Mouse (Mus musculus): ENCODE measurements at regions not wholly inside any gene's neighbourhood (a gene's known extent, or its start where the extent isn't known, plus 50 kb on each side); places are given as distances from the start of the nearest gene placed in this dataset.
A peak's percentile ranks its signal among the peaks of the same experiment; 100 is the strongest.

- DNase-seq: no peak
Observed at GRCm38 (mm10) chr8:26226612-26227528, 107.5 kb downstream of the Gm45692 start.

DNA sequence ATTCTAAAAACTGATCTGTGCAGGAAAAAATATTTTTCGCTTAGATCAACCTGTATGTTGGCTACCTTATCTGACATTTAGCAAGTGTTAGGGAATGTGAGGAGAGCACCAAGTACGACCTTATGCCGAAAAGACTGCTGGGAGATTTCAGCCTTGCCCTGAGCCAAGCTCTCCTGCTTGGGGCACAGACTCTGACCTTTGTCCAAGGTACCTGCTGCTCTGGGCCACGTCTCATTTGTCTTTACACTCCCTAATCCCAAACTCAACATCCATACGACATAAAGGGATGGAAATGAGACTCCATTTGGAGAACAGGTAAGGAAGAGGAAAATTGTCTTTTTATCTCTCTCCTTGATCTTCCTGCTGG is 108.2 kb downstream of the Gm45692 start:
- DNase-seq: no peak

DNA sequence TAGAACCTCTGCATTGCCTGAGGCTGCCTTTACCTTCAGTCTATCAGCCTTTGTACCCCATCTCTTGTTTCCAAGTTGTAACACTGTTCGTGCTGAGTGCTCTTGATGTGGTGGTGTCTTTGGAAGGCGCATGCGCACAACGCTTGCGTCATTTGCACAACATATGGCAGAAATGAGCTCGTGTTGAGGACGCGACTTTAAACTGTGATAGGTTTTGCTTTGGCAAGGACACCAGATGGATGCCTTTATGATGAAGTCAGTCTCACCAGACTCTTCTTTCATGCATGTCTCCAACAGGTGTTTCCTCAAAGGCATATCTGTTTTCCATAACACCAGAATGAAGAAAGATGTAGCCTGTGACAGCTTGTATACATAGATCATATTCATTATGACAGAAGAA is 110.2 kb downstream of the Gm45692 start:
- DNase-seq: no peak

- DNase-seq: no peak
Observed at GRCm38 (mm10) chr8:26239075-26239474, 119.7 kb downstream of the Gm45692 start.

DNA sequence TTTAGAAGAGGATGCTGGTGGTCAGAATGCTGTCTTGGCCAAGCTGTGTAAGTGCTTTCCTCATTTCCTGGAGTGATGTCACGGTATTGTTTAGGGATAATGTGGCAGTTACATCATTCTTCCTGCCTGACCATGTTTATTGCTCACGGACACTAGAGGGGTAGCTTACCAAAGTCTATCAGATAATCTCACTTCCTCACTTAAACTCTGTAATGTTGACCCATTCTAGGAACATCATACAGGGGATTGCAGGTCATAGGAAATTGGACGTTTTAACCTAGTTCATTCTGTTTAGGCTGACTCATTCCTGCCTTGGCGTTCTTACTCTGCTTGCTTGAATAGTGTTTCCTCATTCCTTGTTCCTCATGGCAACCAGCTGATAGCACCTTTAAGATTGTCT is 120.3 kb downstream of the Gm45692 start:
- DNase-seq: no peak

DNA sequence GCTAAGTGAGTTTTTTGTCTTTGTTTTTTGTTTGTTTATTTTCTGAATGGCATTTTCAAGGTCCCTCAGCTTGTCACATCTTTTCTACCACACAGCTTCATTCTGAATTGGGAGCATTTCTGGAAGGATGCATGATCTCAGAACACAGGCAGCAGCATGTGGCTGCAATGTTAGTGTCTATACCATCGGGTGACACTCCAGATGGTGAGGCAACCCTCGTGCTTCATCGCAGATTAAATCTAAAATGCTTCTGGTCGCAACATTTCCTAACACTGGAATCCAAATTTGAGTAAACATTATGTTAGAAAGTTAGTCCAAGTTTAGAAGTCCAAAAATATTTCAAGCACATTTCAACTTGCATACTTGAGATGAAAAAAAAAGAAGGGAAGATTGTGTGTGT is 124.4 kb downstream of the Gm45692 start:
- no peak for DNase-seq

- DNase-seq: no peak
Observed at GRCm38 (mm10) chr8:26244308-26244707, 125.0 kb downstream of the Gm45692 start.

- no peak for DNase-seq
Observed at GRCm38 (mm10) chr8:26255191-26255669, 135.9 kb downstream of the Gm45692 start.

- no peak for DNase-seq
Observed at GRCm38 (mm10) chr8:26260294-26260693, 141.0 kb downstream of the Gm45692 start.

DNA sequence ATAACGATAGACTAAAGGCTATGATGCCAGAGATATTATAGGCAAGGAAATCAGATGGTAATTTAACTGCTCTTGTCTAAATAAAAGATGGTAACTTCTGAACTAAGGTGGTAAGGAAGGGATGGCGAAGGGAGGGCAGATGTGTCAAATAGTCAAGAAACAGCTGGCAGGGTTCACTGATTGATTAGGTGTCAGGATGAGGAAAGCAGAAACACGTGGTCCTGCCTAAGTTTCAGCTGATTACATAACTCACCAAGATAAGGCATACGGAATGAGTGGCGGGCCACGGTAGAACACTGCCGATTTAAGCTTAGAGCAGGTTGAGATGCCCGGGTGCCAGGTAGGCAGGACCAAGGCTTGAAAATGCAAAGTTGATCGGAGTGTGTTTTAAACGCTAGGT is 143.2 kb downstream of the Gm45692 start:
- DNase-seq: no peak

DNA sequence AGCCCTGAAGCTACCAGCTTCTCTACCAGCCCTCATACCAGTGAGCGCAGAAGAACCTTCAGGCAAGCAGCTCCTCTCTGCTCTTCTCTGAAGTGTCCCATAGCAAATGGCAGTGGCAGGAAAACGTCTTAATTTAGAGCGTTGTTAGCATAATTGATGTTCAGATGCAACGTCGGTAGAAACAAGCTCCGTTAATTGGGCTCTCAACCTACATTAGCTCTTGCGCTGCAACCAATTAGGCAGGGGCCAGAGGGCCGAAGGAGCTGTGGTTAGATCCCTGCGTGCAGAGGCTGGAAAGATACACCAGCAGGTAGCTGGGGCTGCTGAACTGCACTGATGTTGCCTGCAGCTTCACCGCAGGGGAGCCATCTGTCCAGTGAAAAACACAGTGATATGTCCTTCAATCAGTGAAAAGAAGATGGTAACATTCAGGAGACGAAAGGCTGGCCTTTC is 145.6 kb downstream of the Gm45692 start:
- no peak for DNase-seq

DNA sequence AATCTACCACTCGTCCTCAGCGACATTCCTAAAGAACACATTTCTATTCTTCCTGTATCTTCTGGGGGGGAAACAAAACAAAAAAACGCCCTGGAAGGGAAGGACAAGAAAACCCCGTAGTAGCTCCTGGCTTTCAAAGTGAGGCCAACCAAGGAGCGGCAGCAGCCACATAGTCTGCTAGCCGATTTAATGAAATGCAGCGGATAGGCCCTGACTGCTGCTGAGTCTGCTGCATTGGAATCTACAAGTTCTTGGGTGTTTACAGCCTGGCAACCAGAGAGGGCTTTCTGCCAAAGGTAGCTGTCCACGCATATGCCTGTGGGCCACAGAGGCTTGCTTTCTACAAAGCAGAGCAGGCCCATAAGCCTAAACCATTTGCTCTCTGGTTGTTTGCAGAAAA is 146.0 kb downstream of the Gm45692 start:
- no peak for DNase-seq

- DNase-seq: no peak
Observed at GRCm38 (mm10) chr8:26266384-26266783, 147.1 kb downstream of the Gm45692 start.

DNA sequence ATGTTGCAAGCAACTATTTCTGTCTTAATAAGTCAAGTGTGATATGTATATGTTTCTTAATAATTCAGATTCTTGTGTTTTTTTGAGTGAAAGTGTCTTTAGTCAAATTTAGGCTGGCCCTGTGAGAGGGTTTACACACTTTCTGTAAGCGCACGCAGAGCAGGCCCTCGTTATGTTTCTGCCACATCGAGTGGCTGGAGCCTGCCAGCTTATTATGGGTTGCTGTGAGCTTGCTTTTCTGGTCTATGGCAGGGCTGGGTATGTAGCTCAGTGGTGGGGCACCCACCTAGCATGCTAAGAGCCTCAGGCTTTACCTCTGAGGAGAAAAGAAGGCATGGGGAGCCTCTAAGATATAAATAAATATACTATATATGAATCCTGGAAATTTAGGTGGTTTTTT is 148.2 kb downstream of the Gm45692 start:
- DNase-seq: no peak

DNA sequence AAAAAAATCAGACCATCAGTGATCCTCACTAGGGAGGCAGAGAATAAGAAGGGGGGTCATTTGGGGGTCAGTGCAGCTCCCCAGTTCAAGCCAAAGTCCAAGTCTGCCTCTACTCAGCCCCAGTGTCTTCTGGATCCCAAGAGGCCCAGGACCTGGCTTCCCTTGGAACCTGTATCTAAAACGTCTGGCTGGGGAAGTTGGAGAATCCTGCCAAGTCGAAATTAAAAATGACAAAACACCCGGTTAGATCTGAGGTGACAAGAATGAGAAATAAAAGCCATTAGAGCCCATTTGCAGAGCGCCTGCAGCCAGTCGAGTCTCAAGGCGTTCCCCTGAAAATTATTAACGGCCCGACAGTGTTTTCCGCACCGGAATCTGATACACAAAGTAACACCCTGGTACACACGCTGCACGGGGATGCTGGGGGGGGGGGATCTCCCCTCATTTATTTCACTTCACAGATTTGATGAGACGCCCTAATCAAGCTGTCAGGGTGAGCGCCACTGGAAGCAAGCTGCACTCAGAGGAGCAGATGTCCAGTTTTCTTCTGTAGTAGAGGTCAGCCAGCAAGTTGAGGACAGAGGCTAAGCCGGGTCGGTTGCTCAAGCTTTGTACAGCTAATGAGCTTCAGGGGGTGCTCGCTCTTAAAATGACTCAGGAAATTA is 149.5 kb downstream of the Gm45692 start:
- no peak for DNase-seq

- peak in 1 of 2 experiments; percentile 8 for DNase-seq
Observed at GRCm38 (mm10) chr8:26272110-26272509, 152.8 kb downstream of the Gm45692 start.

DNA sequence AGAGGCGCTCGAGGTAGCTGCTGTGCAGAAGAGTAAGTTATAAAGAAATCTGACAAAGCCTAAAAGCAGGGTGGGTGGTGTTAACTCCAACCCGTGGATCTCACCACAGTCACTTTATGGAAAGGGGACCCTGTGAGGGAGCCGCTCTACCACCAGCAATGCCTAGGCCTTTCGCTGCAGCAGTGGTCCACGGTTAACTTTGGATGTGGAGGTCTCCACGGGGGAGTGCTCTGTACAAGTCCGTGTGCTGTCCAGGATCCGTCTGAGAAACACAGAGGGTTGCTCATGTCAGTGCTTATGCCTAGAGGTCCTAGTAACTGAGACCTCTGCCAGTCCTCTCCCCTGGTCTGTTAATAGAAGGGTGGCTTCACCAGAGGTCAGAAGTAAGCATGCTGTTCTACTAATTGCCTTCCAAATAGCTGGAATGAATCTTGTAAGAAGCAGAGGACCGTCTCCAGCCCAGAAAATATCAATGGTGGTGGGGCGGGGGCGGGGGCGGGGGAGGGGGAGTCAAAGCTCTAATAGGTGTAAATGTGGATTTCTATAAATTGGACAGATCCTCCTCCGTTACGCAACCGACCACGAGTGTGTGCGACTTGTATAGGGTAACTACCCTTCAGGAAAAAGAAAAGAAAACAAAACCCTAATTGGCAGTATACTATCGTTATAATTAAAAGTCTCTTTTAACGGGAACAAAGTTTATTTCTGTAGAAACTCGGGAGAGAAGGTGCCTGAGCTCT is 153.5 kb downstream of the Gm45692 start:
- no peak for DNase-seq

GRCm38 (mm10) chr8:26273415-26273760 is 154.1 kb downstream of the Gm45692 start:
- DNase-seq: no peak

GRCm38 (mm10) chr8:26273792-26274191 is 154.5 kb downstream of the Gm45692 start:
- DNase-seq: no peak

GRCm38 (mm10) chr8:26274481-26274880 is 155.1 kb downstream of the Gm45692 start:
- DNase-seq: no peak

GRCm38 (mm10) chr8:26282156-26282935 is 163.0 kb downstream of the Gm45692 start:
- no peak for DNase-seq

GRCm38 (mm10) chr8:26283957-26284356 is 164.6 kb downstream of the Gm45692 start:
- no peak for DNase-seq

DNA sequence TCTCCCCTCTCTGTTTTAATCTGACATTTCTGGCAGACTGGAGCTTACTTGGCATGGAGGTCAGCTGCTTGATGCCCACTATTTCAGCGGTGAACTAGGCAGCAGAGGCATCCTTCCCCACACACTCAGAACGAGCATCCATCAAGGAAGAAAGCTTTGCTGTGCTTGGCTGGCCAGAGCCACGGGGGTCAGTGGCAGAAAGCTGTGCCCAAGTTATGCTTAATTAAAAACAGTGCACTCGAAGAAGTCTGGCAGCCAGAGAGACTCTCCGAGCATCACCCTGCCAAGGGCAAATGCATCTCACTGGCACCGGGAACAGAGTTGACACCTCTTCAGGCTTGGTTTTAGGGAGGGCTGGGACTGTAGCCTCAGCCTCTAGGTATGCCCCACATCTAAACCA is 168.3 kb downstream of the Gm45692 start:
- no peak for DNase-seq

All from B cell, adult 2 months (primary cell).